In the genomic region with DNA sequence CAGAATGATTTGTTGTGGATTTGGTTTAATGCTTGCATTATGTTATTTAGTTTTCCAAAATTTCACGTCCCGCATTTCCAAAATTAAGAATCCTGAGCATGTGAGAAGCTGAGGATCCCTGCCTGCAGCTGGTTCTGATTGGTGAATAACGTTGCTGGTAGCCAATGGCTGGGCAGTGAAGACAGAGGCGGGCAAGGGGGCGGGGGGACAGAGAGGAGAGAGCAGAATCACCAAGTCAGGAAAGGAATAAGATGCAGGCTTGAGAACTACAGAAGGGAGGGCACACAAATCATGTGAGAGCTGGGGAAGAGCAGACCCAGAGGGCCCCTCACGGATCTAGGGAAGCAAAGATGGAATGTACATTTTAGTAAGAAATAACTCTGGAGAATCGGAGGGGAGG, we compare ENCODE assay signal across 8 mouse cellular contexts.
A peak's percentile ranks its signal among the peaks of the same experiment; 100 is the strongest.
DNase-seq lines count a peak whose midpoint lies in the region; ATAC-seq lines count a peak whose summit lies in the region.
"Had no signal": no experiment of that assay in that cellular context is flagged by ENCODE, and none has a peak within 500 bp of the region (broad histone marks: within the 10 kb centered on the region; RNA-seq: fewer than 3 reads in every experiment).

No protein-coding gene starts in this region.

- intact Hi-C loops in left cerebral cortex, postnatal 4 days (cut with DNase I) = no loop called here

- H3K4me3 ChIP-seq in forebrain, embryonic 10.5 days = peak overlapping the region; percentile 36
- H3K4me3 ChIP-seq in intestine, embryonic 16.5 days (ENCODE audit: low read length) = no peak overlapping the region; the same call in 1 of the 2 replicates
- peak overlapping the region; percentile 4; the same call in 1 of the 2 replicates for H3K4me3 ChIP-seq in stomach, embryonic 14.5 days (ENCODE audit: low read depth, low read length)
- H3K4me3 ChIP-seq: liver, embryonic 15.5 days had no signal

- 0 out of 2 replicates have a peak, but pooled peaks cover 5% of the 10 kb centered on the region for H3K9me3 ChIP-seq in forebrain, embryonic 10.5 days
- no peaks in the 10 kb centered on the region for H3K9me3 ChIP-seq in intestine, embryonic 16.5 days (ENCODE audit: control insufficient read depth, low read length)
- H3K9me3 ChIP-seq in stomach, embryonic 14.5 days (ENCODE audit: control insufficient read depth, low read depth, low read length) = no peaks in the 10 kb centered on the region
- H3K9me3 ChIP-seq: liver, embryonic 15.5 days had no signal

- peaks cover 19% of the 10 kb centered on the region for H3K4me1 ChIP-seq in forebrain, embryonic 10.5 days
- no peaks in the 10 kb centered on the region for H3K4me1 ChIP-seq in intestine, embryonic 16.5 days (ENCODE audit: control insufficient read depth, insufficient read depth, low read length)
- no peaks in the 10 kb centered on the region for H3K4me1 ChIP-seq in stomach, embryonic 14.5 days (ENCODE audit: control insufficient read depth, insufficient read depth, low read length)
- H3K4me1 ChIP-seq: liver, embryonic 15.5 days had no signal

- WGBS in forebrain, embryonic 10.5 days = 22% methylated on average over 7 of the region's 7 CpGs
- 13% methylated on average over 7 of the region's 7 CpGs for WGBS in intestine, embryonic 16.5 days
- 12% methylated on average over 7 of the region's 7 CpGs for WGBS in stomach, embryonic 14.5 days

- DNase-seq in left cerebral cortex, postnatal 4 days = peak; percentile 37
- no peak for DNase-seq in left cerebral cortex, adult 9 months (ENCODE audit: low spot score in 2 of 2)
- DNase-seq in forebrain, embryonic 10.5 days (ENCODE audit: extremely low spot score, low spot score) = peak; percentile 68
- no peak for DNase-seq in ovary, postnatal 10 days (ENCODE audit: low spot score)
- DNase-seq in thymus, postnatal 25 days = no peak

- peak overlapping the region; percentile 28 for H3K4me2 ChIP-seq in intestine, embryonic 16.5 days (ENCODE audit: low read depth, low read length)
- peak overlapping the region; percentile 31 for H3K4me2 ChIP-seq in stomach, embryonic 14.5 days (replicated peaks; ENCODE audit: low read depth, low read length)
- H3K4me2 ChIP-seq: liver, embryonic 15.5 days had no signal

- H3K27ac ChIP-seq in forebrain, embryonic 10.5 days = no peak overlapping the region
- no peak overlapping the region for H3K27ac ChIP-seq in intestine, embryonic 16.5 days (ENCODE audit: low read length)
- no peak overlapping the region for H3K27ac ChIP-seq in stomach, embryonic 14.5 days (ENCODE audit: low read length)
- H3K27ac ChIP-seq: liver, embryonic 15.5 days had no signal

- no peaks in the 10 kb centered on the region for H3K36me3 ChIP-seq in forebrain, embryonic 10.5 days (replicated peaks)
- no peaks in the 10 kb centered on the region for H3K36me3 ChIP-seq in intestine, embryonic 16.5 days (ENCODE audit: control insufficient read depth, insufficient read depth, low read length)
- H3K36me3 ChIP-seq in stomach, embryonic 14.5 days (ENCODE audit: control insufficient read depth, insufficient read depth, low read length) = no peaks in the 10 kb centered on the region
- H3K36me3 ChIP-seq: liver, embryonic 15.5 days had no signal

- H3K27me3 ChIP-seq in forebrain, embryonic 10.5 days (ENCODE audit: poor library complexity, severe bottlenecking) = no peaks in the 10 kb centered on the region
- H3K27me3 ChIP-seq in intestine, embryonic 16.5 days (replicated peaks; ENCODE audit: control insufficient read depth, insufficient read depth, low read length) = no peaks in the 10 kb centered on the region
- H3K27me3 ChIP-seq in stomach, embryonic 14.5 days (ENCODE audit: control insufficient read depth, insufficient read depth, low read length) = no peaks in the 10 kb centered on the region

- H3K9ac ChIP-seq in intestine, embryonic 16.5 days (ENCODE audit: low read depth, low read length) = no peak overlapping the region
- no peak overlapping the region for H3K9ac ChIP-seq in stomach, embryonic 14.5 days (replicated peaks; ENCODE audit: low read depth, low read length)
- H3K9ac ChIP-seq: liver, embryonic 15.5 days had no signal

- ATAC-seq in intestine, embryonic 16.5 days = peak; percentile 71
- ATAC-seq in stomach, embryonic 14.5 days (ENCODE audit: insufficient number of reproducible peaks, insufficient read depth, low FRiP score, low read depth) = peak; percentile 77; the same call in 1 of the 2 replicates

Comparison
In these comparisons a context has a peak if more than half of its experiments do, and no peak if none do; other contexts are left out.
1. DNase-seq: peak in left cerebral cortex, postnatal 4 days (single experiment) and forebrain, embryonic 10.5 days (single experiment); none in left cerebral cortex, adult 9 months (0 of 2), ovary, postnatal 10 days (single experiment) and thymus, postnatal 25 days (single experiment).